Mouse (Mus musculus) hindlimb bud, embryonic 11.5 days (tissue): ENCODE data around the gene Hist1h3g.
"Not testable (repeated sequence)": the region's sequence is repeated elsewhere in the genome, so short reads cannot be mapped to it uniquely, and the experiment has no call there.

Experiments
- DNase-seq: peaks from one replicate; pipeline ENCODE4 v3.0.0-alpha.2; 2012; ENCODE audit warnings: low read depth, low spot score; ENCODE audit errors: extremely low spot score

The Hist1h3g gene

DNA sequence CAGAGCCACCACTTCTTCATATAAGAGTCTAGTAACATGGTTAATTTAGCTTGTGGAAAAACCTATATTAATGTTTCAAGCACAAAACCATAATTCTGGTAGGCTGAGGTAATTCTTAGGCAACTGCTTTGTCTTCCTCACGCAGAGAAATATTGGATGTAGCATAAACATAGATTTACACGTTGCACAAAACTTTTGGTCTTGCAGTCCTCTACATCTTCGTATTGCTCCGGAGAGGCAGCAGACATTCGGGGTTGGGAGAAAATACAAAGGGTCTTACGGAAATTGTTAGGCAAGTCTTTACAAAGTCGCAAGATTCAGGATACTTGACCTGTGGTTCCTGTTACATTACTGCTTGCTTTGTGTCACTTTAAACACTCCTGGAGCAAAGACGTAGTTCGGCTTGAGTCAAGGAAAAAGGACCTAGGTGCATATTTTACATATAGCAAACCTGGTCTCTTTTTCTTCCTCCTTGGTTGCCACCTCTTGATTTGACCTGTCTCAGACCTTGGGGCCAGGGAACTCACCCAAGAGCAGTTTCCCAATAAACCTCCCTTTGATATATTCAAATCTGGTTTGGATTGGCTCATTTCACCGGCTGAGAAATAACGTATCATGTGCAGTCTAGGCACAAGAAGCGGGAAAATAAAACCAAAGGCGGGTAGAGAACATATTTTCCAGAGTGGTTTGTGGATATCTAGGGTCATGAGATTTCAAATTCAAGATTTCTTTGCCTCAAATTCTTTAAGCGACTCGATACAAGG, 672 bp upstream of the Hist1h3g start:
- no peak for DNase-seq

GRCm38 (mm10) chr13:23536076-23536822, 1.0 kb downstream of the Hist1h3g start:
- DNase-seq = no peak

DNA sequence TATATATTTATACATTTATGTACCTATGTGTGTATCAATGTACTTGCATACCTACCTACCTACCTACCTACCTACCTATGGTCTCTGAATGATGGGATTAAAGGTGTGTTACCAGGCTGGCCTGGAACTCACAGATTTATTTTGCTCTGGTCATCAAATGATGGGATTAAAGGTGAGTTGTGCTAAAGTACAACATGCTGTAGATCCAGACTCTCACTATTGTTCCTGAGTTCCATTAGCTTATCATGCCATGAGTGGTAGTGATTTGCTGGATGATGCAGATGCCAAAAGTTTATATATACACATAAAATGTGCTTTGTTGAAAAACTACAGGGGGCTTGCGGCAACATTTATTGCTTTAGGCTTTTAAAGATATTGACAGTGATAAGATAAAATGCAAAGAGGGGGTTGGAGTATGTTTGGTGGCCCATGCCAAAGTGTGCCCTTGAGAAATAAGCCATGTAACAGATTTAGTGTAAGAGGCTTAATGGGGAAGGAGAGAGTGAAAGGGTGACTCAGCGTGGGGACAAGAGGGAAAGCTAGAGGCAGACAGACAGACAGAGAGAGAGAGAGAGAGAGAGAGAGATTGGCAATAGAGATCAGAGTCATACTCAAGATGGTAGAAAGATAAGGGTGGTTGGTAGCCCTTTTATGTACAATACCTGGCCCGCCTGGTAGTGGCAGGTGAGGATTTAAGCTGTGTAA, 1.9 kb downstream of the Hist1h3g start:
- DNase-seq = no peak

- DNase-seq = no peak
Observed at GRCm38 (mm10) chr13:23538249-23538648, 3.0 kb downstream of the Hist1h3g start.

DNA sequence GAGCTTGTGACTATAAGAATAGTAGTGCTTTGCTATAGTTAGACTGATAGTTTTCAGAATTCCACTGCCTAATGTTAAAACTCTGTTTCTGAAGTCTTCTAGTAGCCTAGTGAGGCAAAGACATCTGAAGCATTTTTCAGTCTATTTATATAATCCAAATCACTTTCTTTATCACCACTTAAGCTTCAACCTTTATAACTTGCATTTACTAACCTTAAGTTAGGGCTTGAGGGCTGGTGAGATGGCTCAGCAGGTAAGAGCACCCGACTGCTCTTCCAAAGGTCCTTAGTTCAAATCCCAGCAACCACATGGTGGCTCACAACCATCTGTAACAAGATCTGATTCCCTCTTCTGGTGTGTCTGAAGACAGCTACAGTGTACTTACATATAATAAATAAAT, 4.6 kb downstream of the Hist1h3g start:
- not testable (repeated sequence) for DNase-seq

- no peak for DNase-seq
Observed at GRCm38 (mm10) chr13:23541497-23541896, 6.3 kb downstream of the Hist1h3g start.

GRCm38 (mm10) chr13:23542225-23542980, 7.2 kb downstream of the Hist1h3g start:
- DNase-seq = not testable (repeated sequence)

GRCm38 (mm10) chr13:23542999-23543607, 7.9 kb downstream of the Hist1h3g start, which contains the start of gene Hist1h2bh:
Hist1h2bh (minus strand) TSS chr13:23543392.
- DNase-seq = not testable (repeated sequence)

DNA sequence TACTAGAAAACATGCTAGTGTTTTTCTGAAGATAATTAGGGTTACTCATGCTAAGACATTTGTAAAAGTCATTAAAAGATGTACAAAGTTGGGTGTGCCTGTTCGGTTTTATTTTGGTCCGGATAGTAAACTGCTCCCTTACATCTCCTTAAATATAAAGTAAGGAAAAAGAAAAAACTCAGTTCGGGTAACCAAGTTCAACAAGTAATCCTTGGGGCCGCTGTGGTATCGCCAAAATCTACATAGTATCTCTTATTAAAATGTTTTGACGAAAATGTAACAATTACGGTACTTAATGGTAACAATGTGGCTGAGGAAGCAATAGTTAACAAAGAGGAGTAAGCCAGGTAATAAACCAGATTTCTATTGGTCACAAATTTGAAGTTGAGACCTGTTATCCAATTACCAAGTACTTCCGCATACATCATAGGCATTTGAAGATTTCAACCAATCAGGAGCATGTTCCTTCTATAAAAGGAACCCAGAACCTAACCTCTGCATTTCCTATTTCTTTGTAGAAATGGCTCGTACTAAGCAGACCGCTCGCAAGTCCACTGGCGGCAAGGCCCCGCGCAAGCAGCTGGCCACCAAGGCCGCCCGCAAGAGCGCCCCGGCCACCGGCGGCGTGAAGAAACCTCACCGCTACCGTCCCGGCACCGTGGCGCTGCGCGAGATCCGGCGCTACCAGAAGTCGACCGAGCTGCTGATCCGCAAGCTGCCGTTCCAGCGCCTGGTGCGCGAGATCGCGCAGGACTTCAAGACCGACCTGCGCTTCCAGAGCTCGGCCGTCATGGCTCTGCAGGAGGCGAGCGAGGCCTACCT, 9.0 kb downstream of the Hist1h3g start, which contains the start of gene Hist1h3f:
TSS of gene Hist1h3f (plus strand) at position 88 of the 822 bp plus-strand sequence.
- DNase-seq = peak; percentile 100

DNA sequence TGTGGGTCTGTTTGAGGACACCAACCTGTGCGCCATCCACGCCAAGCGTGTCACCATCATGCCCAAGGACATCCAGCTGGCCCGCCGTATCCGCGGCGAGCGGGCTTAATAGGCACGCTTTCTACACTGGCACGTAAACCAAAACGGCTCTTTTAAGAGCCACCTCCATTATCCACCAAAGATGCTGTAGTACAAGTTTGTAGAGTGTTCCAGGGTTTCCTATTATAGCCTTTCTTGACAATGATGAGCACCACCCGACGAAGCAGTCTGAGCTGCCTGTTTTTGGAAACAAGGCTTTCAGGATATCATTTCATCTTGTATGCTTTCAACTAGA, 9.5 kb downstream of the Hist1h3g start:
- DNase-seq = not testable (repeated sequence)

DNA sequence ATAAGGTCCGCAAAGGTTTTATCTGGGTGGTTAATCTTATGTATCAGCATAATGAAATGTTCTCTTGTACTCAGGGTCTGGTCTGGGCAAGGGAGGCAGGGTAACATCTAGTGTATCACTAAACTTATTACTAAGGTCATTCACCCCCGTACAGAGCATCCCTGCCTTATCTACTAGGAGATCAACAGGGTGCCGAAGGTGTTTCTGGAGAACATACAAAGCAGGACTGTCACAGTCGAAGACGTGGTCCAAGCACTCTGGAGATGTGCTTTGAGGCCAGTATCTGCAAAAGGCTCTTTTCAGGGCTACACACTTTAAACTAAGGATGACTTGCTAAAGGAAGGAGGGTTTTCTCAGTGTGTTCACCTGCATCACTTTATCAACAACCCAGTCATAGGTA, 11.5 kb downstream of the Hist1h3g start:
- no peak for DNase-seq

DNA sequence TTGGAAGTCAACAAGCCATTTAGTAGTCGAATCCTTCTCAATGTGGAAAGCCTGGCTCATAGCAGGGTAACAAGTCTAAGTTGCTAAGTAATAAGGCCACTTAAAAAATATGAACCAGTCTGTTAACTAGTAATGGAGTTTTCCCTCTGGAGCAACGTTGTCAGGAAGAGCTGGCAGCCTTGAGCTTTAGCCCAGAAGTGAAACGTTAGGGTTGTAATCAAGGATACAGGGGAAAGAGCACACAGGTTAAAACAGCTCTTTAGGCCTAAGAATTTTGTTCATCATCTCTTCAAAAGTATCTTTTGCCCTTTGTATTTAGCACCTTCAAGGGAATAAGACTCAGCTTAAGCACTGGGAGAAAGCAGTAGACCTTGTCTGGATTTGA, 15.5 kb downstream of the Hist1h3g start:
- no peak for DNase-seq

- not testable (repeated sequence) for DNase-seq
Observed at GRCm38 (mm10) chr13:23551146-23551834, 16.1 kb downstream of the Hist1h3g start, which contains the start of gene Hist1h4f. Hist1h4f (minus strand) TSS chr13:23551648.

- DNase-seq = no peak
Observed at GRCm38 (mm10) chr13:23551931-23552914, 17.0 kb downstream of the Hist1h3g start.

GRCm38 (mm10) chr13:23552962-23553361, 17.7 kb downstream of the Hist1h3g start, which contains the start of gene Hist1h1d:
Hist1h1d (plus strand) TSS chr13:23553262.
- DNase-seq = no peak

DNA sequence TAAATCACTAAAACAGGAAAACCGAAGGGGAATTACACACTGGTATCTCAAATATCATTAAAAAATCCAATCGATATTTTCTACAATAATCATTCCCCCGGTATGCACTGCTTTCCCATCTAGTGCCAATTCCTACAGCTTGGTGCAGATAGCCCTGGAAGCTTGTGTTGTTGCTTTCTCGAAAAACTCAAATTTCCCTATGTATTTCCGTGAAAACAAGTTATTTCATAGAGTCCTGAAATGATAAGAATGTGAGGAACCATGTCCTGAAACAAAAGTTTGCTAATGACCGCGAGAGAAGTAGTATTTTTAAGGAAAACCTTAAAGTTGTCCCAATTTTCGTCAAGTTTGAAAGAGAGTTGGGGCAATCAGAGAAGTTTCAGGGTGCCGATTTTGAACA, 19.2 kb downstream of the Hist1h3g start:
- DNase-seq = no peak

DNA sequence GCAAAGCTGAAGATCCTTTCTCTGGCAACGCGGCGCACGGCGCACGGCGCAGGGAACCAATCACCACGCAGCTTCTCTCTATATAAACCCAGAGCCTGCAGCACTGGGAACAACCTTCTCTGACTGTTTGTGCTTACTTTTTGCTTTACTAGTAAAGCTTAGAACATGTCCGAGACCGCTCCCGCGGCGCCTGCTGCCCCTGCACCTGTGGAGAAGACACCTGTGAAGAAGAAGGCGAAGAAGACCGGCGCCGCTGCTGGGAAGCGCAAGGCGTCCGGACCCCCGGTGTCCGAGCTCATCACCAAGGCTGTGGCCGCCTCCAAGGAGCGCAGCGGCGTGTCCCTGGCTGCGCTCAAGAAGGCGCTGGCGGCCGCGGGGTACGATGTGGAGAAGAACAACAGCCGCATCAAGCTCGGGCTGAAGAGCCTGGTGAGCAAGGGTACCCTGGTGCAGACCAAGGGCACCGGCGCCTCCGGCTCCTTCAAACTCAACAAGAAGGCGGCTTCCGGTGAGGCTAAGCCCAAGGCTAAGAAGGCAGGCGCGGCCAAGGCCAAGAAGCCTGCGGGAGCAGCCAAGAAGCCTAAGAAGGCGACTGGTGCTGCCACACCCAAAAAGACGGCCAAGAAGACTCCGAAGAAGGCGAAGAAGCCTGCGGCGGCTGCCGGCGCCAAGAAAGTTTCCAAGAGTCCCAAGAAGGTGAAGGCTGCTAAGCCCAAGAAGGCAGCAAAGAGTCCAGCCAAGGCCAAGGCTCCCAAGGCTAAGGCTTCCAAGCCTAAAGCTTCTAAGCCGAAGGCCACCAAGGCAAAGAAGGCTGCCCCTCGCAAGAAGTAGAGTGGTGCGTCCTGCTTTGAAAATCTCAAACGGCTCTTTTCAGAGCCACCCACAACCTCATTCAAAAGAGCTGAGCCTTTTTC, 20.0 kb downstream of the Hist1h3g start:
- no peak for DNase-seq
